Mouse (Mus musculus) right cerebral cortex, adult 18-20 months (tissue): ENCODE measurements at regions not wholly inside any gene's neighbourhood (a gene's known extent, or its start where the extent isn't known, plus 50 kb on each side); places are given as distances from the start of the nearest gene placed in this dataset.
"Not testable (repeated sequence)": the region's sequence is repeated elsewhere in the genome, so short reads cannot be mapped to it uniquely, and the experiment has no call there.

Experiments used
- DNase-seq: peaks from one replicate; pipeline ENCODE4 v3.0.0; 2022; ENCODE audit warnings: mixed read lengths

DNA sequence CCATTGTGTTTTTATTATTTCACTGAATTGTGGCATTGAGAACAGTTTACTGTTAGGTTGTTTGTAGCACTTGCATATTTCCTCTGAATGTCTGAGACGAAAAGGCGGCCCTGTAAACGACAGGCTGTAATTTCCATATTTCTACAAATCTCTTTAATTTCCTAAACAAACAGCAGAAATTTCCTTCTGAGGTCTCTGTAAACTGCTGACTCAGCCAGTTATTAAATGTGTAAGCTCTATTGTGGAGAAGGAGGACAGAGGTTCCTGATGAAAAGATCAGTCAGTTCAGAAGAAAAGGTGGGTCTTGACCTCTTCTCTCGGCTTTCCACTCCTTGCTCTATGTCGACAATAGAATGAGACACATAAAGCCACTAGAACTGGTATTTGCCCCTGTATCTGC lies 256.0 kb upstream of the 1700008P02Rik start:
- no peak for DNase-seq

DNA sequence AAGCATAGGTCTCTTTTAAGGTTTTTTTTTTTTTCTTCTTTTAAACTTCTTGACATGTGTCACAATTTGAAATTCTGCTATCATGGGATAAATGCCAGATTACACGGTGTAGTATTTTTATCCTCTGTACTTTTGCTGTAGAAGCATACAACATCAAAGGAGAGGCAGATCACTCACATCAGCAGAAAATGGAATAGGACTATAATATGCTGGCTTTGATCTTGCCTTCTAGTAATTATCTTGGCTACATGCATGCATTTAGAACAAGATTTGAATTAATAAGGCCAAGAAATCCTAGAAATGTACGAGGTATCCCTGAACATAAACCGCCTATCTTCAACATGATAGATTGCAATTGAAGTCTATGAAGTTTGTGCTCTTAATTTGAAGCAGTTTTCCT lies 251.9 kb upstream of the 1700008P02Rik start:
- DNase-seq, result no peak

DNA sequence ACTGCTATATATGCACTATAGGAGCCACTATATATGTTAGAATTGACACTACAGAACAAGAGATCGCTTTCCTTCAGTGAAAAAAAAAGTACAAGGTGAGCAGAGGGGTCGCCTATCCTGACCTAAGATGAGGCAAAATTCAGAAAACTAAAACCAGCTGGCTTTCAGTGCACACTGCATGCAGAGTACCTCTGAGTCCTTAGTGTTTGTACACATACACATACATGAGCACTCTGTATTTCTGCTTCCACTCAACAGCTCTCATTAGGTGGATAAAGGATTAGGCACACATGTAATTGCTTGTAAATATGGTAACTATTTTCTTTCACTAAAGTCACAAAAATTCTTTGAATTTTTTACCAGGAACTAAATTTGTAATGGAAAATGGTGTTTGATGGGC lies 251.5 kb upstream of the 1700008P02Rik start:
- no peak for DNase-seq

DNA sequence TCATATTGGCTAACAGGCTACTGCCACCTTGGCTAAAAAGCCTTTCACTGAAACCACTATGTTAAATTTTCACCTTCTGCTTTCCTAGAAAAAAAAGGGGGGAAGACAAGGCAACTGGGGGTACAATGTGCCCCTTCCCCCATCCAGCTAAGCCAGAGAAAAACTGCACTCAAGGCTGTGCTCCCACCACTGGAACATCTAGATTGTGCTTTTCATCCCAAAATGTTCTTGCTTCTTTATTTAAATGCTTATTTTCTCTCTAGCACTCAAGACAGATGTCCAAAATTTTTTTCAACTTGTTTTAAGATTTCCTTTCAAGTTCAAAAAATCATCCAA lies 245.9 kb upstream of the 1700008P02Rik start:
- no peak for DNase-seq

DNA sequence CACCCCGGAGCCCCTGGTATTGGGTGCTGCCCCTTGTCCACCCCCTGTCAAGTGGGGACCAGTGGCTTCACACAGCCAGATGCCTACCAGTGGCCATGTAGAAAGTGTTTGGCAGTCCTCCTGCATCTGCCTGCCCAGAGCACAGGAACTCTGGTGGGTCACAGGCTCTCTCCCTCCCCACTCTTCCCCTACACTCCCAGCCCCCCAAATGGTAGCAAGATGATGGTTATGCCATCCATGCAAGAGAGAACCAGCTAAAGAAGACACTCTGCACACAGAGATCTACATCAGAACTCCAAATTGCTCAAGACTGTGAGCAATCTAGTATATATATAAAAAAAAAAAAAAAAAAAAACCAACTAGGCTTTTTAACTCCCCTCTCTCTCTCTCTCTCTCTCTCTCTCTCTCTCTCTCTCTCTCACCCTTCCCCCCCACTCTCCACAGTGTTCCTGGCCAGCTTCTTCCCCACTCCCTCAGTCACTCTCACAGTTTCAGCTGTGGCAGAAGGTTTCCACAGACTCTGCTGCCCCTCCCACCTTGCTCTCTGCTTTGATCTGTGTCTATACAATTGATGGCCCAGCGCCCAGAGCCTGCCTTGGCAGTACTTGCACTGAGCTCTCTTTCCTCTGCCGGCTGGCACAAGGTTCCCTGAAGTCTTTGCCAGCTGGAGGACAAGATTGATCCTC lies 245.4 kb upstream of the 1700008P02Rik start:
- peak; percentile 64 for DNase-seq

DNA sequence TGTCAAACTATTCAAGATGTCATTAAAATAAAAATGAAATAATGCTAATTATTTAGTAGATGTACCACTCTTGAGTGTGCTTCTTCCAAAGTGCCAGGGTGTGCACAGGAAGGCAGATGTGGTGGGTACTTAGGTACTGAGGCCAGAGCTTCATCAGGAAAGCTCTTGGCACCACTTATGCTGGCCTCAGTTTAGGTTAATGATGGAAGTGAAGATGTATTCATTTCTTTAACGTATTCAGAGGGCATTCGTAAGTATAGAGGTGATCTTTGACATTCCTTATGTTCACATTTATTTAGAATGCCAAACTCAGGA lies 239.6 kb upstream of the 1700008P02Rik start:
- no peak for DNase-seq

DNA sequence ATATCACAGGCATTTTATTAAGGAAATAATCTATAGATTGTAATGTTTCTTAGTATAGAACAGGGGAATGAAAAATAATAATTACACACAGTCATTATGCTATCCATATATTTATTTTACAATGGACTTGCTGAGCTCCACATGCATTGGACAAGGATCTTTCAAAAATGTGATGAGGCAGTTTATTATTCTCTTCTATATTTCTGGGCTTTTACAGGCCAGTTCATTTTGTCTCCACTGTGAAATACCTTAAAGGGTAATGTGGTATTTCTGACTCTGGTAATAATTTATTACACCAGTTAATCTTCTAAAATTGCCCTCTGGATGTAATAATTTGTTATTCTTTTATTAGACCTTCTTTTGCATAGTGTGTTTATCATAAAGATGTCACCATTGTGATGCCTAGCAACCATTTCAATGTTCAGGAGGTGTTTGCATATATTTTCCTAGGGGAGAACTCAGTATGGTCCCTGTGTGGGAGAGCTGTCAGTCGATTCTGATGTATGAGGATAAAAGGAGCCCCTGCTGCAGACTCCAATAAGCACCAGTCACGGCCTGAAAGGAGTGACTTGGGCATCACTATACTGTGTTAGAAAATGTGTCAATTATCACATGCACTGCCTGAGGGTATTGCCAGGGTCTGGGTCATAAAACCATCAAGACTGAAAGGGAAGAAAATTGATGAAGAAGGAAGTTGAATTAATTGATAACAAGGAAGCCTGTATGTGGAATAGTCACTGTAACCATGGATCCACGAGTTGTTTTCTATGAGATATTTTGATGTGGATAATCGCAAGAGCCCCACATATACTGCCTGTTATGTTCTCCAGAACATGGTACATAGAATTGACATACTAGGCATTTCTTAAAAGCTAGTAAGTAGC lies 239.0 kb upstream of the 1700008P02Rik start:
- DNase-seq, result no peak

DNA sequence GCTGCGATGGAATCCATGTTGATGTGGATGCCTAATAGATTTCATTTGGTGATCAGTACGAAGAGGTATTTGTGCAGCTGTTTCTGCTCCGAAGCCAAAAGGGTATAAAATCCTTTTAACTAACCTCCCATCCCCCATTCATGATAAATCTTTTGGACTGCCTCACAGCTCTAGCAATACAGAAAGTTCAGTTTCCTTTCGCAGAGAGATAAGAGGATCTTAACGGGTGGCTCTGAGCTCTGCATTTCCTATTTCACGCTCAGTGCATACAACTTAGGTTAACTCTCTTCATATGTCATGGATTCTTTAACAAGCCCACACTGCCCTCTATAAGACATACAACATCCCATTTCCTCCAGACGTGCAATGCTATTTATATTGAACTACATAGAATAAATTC lies 199.1 kb upstream of the 1700008P02Rik start:
- DNase-seq, result no peak

DNA sequence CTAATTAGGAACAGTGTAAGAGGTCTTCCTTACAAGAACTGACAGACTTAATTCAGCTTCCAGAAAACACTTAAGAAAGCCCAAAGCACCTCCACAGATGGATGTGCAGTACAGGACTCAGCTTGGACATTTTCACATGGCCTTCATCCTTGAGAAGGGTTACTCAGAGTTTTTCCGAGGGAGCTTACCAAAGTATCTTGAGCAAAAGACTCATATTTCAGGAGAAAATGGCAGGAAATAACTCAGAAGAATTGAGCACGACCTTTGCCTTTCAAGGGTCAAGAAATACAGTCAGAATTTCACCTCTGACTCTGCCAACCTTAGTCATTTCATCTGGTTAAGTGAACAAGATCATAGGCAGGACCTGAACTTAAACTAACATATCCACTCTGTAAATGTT lies 192.1 kb upstream of the 1700008P02Rik start:
- DNase-seq, result no peak

DNA sequence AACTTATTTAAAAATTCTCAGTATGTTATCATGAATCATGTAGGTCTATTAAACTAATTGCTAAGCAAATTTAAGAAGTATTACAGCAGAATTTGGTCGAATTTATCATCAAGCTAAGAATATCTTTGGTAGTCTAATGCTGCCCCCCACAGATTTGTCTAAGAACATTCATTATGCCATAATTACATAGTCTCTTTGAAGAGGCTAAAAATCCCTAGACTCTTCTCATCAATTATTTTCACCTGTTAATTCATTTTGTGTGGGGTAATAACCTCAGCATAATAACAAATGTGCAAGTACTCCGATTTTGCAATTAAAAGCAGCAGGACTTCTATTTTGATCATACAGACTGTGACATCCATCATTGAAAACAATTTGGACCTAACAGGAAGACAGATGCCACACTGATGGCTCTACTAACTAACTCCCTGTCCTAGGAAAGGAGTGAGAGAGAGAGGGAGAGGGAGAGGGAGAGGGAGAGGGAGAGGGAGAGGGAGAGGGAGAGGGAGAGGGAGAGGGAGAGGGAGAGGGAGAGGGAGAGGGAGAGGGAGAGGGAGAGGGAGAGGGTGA lies 189.2 kb upstream of the 1700008P02Rik start:
- DNase-seq, result no peak

DNA sequence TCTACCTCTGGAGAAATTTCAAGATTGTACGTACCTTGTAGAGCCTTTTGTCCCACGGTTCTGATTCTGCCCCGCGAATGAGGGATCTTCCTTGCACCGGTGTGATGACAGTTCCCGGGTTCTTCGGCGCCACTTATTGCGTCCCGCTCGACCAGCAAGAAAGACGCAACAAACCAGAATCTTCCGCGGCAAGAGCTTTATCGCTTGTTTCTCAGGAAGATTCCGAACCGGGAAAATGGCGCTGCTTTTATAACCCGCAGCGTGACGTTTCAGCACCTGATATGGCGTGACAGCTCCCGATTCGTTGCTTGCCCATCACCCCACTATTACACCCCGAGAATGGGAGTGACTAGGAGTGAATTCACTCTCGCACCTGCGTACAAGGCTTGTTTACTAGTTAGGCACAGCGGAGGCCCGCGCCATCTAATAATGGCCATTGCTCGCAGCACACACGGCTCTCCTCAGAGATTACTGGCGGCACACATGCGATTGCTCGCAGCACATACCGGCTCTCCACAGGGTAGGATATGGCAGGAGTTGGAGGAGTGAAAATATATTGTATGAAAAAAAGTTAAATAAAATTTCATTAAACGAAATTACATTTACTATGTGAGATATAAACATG lies 180.0 kb upstream of the 1700008P02Rik start:
- not testable (repeated sequence) for DNase-seq

DNA sequence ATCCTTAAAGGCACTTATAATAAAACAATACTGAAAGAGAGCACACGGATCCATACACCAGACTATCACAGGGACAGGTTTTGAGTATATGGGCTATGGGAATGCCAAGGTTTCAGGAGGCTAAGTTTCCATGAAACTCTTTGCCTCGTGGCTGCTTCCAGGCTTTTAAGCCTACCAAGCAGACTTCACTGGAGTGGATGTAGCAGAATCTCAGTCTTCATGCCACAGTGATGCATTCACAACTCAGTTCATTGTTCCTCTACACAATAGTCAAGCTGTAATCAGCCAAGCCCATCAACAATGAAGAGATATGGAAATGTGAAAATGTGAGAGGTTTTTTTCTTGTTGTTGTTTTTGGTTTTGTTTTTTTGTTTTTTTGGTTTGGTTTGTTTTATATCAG lies 148.3 kb upstream of the 1700008P02Rik start:
- DNase-seq, result no peak

DNA sequence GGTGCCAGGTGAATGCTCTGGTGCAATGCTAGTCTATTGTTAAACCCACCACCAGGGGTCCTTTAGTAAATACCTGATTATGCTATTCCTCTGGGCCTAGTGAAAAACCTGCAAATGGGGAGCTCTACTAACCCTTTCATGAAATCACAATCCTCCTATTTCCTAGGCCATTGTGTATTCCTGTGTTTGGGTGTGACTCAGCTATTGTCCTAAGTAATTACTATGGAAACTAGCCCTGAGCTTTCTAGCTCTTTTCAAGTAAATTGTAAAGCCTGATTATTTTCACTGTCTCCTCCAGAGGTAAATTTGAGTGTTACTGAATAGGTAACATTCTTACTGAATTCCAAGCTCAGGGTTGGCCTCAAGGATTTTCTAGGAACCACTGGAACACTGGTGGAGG lies 147.8 kb upstream of the 1700008P02Rik start:
- DNase-seq, result not testable (repeated sequence)

DNA sequence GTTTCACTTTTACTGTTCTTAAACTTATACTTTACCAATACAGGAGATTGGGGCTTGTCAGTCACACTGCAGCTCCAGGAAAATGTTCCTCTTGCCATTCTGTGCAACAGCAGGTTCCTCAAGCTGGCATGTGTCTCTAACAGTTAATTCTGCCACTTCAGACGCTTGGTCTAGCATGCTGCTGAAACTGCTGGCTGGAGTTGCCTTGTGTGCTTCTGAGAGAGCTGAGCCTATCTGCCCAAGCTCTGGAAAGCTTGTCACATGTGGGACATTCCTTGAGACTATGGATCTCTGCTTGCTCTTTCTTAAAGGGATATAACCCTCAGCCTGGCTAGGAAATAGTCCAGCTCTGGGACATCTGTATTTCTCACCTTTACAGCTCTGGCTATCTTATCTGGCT lies 138.9 kb upstream of the 1700008P02Rik start:
- DNase-seq, result no peak

DNA sequence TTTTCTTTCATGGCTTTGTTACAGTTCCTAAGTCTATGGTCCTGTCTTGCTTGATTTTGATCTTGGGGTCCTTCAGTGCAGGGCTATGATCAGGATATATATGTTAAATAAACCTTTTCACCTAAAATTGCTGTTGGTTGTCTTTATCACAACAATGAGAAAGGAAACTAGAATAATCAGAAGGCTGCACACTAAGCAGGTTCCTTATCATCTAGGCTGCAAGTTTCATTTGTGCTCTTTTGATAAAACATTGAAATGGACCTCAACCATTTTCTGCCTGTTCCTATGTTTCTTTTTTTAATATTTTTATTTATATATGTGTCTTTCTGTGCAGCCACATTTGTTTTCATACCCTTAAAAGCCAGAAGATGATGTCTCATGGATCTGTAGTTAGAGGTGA lies 137.3 kb upstream of the 1700008P02Rik start:
- no peak for DNase-seq

DNA sequence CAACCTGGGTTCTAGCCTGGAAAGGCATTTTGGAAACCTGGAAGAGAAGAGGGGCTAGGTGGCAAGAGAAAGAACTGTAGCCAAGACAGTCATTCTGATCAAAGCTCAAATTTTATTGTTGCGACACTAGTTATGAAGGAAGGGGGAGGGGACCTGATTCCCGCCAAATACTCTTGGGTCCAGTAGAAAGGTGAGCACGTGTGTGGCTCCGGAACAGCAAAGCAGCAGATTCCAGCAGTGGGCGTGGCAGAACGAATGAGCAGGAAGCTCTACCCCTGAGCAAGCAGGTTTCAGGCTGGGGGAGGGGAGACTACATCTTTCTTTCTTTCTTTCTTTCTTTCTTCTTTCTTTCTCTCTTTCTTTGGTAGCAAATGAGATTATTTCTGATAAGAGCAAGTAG lies 130.5 kb upstream of the 1700008P02Rik start:
- DNase-seq, result not testable (repeated sequence)

DNA sequence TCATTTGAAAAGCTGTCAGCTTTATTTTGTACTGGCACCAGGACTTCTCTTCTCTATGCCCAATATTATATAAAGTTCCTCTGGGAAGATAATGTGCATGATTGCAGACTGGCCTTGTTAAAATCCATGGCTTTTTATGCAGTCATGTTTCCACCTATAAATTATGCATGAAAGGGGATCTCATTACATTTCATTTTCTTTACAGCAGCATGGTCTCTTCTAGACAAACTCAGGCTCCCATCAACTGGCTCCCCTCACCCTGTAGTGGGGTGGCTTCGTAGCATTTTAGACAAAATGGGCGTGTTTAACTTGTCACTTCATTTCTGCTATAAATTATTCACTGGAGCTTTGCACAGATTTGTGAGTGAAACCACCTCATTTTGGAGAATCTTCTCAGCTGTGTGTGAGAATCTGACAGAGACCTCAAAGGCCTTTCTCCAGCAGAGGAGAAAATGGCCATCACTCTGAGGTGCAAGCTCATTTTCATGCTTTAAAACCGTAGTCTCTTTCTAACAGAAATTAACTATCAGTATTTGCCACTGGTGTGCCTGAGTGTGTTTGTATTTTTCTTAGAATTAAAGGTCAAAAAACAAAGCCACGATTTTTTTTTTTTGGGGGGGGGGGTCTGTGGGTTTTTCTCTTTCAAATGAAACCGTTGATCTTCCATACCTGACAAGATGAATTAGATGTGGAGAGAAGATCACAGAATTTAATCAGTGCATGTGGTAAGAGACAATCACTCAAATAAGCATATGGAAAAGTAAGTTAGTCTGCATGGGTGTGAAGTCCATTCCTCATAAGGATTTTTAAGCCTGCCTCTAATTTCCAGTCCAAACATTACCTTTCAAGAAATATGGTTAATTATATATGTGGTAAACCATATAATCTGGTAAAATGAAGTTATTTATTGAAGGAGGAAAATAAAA lies 111.4 kb upstream of the 1700008P02Rik start:
- DNase-seq, result no peak

DNA sequence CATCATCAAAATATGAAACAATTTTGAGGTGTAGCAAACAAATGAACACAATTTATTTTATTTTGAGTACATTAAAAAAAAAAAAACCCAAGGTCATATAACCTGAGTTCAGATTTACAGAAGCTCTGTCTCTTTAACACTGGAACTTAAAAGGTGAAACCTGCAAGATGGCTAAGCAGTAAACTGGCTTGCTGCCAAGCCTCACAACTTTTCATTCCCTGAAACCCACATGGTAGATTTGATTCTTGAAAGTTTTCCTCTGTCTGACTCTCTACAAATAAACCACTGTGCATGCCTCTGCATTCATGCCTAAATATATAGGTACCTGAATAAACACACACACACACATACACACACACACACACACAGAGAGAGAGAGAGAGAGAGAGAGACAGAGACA lies 109.8 kb upstream of the 1700008P02Rik start:
- DNase-seq, result no peak

DNA sequence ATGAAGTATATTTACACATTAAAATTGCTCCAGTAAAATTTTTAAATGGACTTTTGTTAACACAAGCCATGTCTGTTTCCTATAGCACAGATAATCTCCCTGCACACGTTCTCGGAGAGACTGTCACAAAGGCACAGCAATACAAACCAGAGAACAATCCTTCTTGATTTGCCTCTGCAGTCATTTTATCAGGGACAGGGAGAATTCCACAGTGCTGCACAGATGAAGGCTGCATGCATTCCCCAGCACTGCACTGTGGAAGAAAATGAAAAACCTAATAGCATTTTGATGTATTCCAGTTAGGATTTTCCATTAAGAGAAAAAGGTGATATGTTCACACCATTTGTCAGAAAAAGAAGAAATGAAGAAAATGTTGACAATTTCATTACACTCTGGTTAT lies 63.4 kb upstream of the 1700008P02Rik start:
- no peak for DNase-seq

DNA sequence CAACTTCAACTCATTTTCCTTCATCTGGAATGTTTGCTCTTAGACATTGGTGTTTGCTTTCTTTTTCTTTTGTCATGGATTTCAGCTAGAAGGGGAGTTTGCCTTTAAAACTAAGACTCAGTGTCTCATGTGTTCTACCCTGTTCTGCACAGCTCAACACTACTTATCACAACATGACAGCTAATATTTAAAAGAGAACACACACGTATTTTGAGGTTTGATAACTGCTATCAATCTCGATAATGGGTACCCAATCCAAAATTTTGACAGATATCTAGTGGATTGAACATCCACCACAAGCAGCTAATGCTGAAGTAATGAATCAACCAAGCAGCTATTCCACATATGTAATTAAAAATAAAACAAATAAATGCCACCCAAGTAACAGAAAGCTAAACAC lies 61.2 kb upstream of the 1700008P02Rik start:
- no peak for DNase-seq

DNA sequence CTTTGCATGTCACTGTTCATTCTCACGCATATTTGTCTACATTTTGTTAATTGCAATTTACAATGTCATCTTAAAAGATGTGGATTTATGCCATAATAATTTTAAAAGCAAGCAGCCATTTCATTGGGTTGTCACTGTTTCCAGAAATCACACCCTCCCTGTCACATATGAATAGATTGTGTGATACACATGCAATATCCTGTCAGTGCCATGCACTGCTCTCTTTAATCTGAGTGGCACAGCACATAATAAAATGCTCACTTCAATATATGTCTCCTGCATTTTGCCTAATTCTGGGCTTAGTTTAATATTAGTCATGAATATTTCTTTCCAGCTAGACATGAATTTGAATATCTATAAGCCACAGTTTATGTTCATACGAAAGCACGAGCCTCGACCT lies 56.1 kb upstream of the 1700008P02Rik start:
- DNase-seq, result no peak

DNA sequence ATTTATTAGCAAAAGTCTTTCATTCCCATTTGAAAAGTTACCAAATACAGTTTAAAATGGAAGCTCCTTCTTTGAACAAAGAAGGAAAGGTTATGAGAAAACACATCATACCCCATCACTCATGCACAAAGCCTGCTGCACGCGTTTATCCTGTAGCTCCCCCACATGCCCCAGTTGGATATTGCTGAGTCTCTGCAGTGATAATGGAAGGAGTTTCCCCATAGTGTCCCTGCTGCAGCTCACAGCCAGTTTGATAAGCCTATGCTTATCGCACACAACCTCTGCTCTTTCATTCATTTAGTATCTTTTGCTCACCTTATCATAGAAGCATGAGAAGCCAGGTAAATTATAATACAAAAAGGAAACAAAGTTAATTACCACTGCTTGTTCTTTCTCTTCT lies 55.1 kb upstream of the 1700008P02Rik start:
- no peak for DNase-seq
